Mouse (Mus musculus): ENCODE measurements around the gene Fat3. TPM values are rescaled to one million over a fixed set of nuclear protein-coding genes. Genes with fewer than 3 reads are reported as not detected.

Fat3 gene
- total RNA-seq, 2 experiments from 2014 or later = not detected

DNA sequence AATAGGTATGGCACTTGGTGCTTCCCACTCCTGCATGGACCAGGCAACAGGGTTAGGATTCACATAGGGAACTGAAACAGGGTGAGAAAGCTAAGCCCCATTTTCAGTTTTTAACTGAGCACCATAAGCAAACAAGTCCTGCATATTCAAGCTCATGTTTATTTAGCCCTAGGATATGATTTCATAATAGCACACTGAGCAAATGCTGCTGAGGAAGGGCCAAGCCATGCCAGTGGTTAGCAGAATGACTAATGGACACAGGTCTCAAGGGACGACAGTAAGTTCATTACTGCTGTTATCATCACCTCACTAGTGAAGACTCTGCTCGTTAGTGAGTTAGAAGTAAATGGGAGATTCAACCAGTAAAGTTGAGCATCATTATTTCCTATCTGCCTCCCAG is 333.0 kb downstream of the Fat3 start:
- ATAC-seq (replicated peaks; ENCODE audit: low FRiP score, poor library complexity, severe bottlenecking) = no peak

DNA sequence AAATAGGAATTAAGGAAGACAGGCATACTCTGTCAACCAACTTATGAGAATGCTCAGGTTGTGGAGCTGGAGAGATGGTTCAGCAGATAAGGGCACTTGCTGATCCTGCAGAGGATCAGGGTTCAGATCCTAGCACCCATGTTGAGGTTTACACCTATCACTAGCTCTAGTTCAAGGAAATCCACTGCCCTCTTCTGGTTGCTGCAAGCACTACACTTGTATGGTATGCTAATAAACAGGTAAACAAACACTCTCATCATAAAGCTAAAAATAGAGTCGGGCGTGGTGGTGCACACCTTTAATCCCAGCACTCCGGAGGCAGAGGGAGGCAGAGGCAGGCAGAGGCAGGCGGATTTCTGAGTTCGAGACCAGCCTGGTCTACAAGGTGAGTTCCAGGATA is 341.7 kb downstream of the Fat3 start:
- ATAC-seq (replicated peaks; ENCODE audit: low FRiP score, poor library complexity, severe bottlenecking) = no peak

DNA sequence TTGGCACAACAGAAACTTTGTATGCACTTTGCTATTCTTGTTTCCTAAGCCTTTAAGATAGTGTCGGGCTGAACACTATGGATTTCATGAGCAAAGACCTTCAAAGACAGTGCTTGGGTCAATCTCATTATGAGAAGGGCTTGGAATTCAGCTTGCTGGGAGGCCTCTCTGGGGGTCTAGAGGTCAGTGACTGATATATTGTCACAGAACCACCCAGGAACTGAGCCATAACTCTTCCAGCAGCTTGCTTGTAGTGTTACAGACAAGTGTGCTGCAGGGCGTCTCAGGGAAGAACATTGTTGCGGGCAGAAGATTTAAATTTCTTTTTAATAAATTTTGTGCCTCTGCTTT is 347.5 kb downstream of the Fat3 start:
- no peak for ATAC-seq (replicated peaks; ENCODE audit: low FRiP score, poor library complexity, severe bottlenecking)

DNA sequence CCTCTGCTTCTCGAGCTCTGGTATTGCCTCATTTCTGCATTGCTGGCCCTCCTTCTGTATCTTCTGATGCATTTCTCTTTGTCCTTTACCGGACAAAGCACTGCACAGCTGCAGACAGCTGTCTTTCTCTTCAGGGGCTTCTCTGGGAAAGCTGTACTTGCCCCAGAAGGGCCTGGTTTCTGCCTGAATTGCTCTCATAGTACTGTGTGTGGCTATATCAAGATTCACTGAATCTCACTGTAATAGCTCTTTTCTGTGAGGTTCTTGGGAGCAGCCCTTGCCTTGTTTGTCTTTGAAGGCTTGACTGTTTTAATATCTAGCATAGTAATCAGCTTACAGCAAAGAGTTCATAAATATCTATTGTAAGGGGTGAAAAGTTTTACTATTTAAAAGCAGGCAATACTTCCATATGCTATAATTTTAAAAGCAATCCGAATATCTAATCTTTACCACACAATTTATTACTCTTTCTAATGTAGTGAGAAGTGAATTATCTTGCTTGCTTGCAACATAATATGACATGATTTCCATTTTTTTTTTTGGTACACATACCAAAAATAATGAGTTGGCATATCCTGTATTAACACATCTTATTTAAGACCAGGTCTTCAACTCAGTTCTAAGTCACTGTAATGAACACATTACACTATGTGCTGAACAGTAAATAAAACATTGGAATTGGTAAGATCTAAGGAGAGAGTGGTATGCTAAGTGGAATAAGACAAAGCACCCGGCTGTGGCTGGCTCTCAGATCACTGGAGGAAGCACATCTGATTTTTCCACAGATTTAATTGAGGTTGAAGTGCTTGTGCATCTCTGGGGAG is 348.1 kb downstream of the Fat3 start:
- no peak for ATAC-seq (replicated peaks; ENCODE audit: low FRiP score, poor library complexity, severe bottlenecking)

DNA sequence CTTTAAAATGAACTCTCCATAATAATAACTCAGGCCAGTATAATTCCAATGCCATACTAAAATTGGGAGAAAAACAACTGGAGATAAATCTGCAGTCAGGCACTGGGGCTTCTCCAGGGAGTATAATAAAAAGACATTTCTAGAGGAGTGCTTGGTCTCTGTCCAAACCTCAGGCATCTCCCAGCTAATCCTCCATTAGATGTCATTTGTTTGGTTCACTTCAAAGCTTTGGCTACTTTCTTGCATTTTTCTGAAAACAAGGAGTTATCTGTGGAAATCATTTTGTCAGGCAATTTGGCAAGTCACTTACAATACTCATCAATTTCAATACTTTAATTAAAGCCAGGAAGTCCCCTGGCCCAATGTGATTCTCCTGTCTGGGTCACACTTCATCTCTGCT is 351.0 kb downstream of the Fat3 start:
- ATAC-seq (replicated peaks; ENCODE audit: low FRiP score, poor library complexity, severe bottlenecking) = no peak

DNA sequence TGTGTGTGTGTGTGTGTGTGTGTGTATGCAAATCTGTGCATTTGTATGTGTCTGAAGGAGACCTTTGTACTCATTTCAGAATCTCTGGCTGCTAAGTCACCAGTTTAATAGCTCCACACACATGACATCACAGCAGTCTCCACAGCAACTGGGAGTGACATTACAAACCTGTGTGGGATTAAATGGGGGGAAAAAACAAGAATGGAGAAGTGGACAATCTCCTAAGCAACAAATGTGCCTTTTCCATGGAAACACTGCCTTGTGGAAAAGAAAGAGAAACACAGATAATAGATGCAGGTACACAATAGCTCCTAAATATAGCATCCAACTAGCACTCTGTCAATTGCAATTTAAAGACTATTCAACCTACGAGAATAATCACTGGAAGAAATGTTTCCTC is 353.4 kb downstream of the Fat3 start:
- no peak for ATAC-seq (replicated peaks; ENCODE audit: low FRiP score, poor library complexity, severe bottlenecking)

DNA sequence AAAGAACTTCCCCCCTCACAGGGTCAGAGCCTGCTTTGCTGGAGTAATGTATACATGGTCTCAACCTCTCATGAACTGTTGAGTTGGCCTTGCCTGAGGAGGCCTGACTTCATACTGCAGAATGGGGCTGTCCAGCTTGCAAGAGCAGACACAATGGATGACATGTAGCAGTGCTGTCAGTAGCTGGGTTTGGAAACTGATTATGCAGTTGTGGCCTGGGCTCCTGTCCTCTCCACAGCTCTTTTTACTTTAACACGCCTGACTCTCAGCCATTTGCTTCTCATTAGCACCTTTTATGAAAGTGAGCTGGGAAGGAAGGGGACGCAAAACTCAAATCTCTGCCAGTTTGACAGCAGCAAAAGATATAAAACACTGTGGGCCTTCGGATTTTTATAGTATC is 356.4 kb downstream of the Fat3 start:
- no peak for ATAC-seq (replicated peaks; ENCODE audit: low FRiP score, poor library complexity, severe bottlenecking)

DNA sequence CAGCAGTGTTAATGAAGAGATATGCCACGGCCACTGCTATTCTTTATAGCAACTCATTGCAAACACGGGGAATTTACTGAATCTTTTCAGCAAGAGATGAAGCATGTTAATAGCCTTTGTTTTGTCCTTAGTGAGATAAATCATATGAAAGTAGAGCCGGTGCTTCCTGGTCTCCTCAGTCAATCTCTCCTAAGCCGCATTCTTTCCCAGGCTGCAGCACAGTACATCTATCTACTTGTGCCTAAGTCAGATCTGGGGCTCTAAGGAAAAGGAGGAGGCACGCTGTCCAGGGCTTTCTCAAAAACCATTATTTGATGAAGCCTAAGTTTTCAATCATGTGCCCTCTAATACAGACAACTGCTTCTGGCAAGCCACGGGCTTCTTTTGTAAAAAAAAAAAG is 361.8 kb downstream of the Fat3 start:
- ATAC-seq (replicated peaks; ENCODE audit: low FRiP score, poor library complexity, severe bottlenecking) = no peak

DNA sequence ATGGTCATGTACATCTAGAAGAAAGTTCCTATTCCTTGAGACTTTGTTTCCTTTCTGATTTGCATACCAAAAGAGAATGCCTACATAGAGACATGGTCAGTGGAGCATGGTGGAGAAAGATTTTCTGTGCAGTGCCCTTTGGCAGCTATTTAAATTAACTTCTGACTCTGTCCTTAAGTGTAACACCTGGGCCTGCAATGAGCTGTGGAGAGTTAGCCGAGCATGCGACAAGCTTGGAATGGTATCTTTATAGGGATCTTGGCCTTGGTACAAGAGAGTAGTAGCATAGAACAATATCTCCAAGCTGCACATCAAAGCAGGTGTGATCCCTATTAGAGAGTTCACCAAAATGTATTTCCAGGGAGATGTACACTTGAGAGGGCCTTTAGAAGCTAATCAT is 368.0 kb downstream of the Fat3 start:
- ATAC-seq (replicated peaks; ENCODE audit: low FRiP score, poor library complexity, severe bottlenecking) = no peak

DNA sequence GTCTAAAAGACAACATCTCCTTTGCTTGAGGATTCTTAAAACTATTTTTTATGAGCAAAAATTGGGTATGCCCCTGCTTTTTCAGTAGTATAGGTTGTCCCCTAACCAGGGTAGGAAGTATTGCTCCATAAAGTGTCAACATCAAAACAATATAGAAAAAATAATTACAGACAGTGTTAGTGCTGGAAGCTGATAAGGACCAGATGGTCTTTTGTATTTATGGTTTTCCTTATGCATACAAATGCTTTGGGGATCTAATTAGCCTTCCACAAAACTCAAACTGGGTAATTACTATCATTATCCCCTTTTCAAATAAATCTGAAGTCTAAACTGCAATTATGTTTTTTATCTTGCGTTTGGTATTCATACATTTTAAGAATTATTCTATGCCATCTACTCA is 368.5 kb downstream of the Fat3 start:
- no peak for ATAC-seq (replicated peaks; ENCODE audit: low FRiP score, poor library complexity, severe bottlenecking)

DNA sequence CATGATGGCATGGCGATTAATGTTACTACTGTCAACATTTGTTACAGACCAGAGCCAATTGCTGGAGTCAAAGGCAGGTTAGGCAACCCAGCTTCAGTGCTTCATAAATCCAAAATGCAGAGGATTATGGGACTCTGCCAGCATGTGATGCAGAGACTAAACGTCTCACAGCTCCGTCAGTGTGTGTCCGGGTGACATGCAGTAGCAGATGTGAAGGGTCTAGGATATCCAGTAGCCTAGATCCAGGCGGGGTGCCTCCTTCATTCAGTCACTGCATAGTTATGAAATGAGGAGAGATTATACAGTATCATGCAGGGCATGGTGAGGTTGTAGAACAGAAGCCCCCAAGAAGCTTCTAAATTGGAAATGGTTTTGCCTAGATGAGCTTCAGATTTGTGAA is 379.3 kb downstream of the Fat3 start:
- ATAC-seq (replicated peaks; ENCODE audit: low FRiP score, poor library complexity, severe bottlenecking) = no peak

DNA sequence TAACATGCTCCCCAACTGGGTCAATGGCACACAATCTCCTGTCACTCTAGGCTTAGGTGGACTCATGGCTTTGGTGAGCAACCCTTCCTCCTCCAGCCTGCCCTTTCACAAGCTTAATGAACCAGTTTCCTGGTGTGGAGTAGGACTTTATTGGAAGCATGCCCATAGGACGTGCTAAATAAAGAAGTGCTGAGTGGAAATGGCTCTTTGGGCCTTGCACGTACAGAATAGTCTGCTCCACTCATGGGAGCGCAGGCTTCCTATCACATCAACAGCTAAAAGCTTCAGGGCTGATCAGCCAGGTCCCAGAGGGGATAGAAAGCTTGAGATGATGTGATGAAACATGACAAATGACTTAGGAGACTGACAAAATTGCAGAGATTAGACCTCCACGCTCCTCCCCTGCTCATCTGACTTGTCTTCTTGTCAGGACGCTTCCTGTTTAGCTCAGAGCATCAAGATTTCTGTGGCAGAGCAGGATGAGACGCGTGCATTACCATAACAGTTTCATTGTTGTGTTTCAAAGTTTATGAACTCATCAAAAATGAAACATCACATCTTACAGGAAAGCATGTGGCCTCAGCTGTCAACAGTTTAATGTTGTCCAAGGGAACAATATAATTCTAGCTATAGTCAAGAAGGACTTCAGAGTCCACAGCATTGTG is 386.1 kb downstream of the Fat3 start:
- ATAC-seq (replicated peaks; ENCODE audit: low FRiP score, poor library complexity, severe bottlenecking) = no peak

DNA sequence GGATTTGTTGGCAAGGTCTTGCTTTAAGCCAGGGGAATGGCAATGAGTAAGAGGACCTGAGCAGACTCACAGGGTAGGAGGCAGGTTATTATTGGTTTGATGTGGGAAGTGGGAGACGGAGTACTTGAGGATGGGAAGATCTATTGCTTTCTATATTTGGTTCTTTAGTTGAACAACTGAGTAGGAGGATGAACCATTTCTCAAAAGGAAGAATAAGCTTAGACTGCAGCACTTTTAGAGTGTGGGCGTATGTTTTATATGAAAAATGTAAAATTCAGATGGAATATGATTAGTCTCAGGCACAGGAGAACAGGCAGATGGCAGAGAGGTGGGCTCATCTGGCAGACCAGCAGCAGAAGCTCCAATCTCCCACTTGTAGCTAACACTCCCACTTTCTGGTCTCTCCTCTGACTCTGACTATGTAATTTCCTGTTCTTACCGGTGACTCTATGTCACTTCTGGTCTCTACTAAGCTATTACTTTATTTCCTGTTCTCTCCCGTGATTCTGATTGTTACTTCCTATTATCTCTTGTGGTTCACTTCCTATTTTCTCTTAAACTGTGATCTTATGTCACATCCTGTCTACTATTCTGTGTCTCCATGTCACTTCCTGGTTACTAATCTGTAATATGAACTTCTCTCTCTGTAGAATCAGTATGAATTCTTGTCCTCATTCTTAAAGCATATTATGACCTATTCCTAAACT is 387.0 kb downstream of the Fat3 start:
- no peak for ATAC-seq (replicated peaks; ENCODE audit: low FRiP score, poor library complexity, severe bottlenecking)

DNA sequence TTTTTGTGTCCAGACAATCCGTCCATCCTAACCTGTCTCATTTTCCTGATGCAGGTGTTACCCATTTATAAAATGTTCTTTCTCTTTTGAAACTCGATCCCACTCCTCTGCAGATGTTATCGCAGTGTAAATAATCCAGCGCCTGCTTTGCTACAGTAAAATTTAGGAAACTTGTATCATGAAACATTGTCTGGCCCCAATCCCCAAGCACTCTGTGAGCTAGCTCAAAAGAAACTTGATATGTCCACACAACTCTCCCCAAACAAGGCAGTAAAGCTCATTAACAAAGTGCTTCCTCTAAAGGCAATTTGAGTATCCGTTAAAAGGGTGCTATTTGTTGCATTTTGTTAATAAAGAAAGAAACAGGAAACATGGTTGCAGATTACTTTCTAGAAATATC is 393.2 kb downstream of the Fat3 start:
- no peak for ATAC-seq (replicated peaks; ENCODE audit: low FRiP score, poor library complexity, severe bottlenecking)

DNA sequence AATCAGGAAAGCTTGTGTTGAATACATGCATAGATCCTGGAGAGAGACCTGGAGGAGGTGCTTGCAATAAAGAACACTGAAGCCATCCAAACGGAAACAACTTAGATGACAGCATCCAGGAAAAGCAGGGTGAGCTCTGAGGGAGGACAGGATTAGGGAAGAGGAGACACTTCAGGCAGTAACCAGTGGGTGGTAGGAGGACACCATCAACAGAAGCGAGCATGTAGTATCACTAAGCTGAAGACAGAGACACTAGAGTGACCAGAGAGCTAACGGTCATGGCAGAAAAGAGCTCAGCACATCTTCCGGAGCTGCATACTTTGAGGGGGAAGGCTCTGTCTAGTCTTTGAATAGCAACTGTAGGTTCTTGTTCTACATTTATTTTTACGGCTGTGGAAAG is 393.7 kb downstream of the Fat3 start:
- ATAC-seq (replicated peaks; ENCODE audit: low FRiP score, poor library complexity, severe bottlenecking) = no peak

DNA sequence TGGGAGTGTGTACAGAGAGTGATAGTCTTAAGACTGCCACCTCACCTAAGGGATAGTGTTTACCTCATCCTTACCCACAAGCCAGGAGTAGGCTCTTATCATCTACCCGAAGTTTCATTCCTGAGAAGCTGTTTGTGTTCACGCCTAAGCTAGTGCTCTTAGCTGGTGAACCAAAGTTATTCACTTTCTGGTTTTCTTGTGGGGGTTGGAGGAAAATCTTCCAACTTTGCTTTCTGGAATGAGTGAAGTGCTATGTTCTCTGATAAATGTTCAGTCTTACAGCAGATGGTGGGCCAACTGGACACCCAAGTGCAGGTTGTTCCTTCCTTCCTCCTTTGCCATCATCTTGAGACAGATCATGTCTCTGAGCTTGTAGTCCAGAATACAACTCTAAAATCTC is 402.5 kb downstream of the Fat3 start:
- ATAC-seq (replicated peaks; ENCODE audit: low FRiP score, poor library complexity, severe bottlenecking) = no peak

DNA sequence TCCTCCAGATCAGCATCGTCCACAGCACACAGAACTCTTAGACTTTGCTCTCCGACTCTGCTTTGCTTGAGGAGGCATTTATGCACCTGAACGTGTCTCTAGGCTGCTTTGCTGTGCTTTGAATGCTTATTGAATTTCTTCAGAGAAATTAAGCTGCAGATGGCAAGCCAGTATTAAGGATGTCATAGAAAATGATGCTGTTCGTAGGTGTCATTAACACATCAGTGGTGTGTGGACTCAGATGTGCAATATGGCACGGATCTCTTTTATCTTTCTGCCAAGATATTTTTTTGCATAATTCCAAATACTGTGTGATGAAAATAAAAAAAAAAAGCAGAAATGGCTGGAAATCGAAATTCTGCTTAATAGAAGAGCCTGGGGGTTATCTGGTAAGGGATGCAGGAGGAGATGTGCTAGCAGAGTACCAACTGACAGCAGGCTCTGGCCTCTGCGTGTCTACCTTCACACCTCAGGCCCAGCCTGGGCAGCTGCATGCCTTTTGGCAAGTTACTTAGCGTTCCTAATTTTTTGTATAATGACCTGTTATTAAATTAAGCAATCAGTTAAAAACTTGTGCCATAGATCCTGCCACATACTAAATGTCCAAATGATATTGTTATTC is 407.9 kb downstream of the Fat3 start:
- no peak for ATAC-seq (replicated peaks; ENCODE audit: low FRiP score, poor library complexity, severe bottlenecking)

DNA sequence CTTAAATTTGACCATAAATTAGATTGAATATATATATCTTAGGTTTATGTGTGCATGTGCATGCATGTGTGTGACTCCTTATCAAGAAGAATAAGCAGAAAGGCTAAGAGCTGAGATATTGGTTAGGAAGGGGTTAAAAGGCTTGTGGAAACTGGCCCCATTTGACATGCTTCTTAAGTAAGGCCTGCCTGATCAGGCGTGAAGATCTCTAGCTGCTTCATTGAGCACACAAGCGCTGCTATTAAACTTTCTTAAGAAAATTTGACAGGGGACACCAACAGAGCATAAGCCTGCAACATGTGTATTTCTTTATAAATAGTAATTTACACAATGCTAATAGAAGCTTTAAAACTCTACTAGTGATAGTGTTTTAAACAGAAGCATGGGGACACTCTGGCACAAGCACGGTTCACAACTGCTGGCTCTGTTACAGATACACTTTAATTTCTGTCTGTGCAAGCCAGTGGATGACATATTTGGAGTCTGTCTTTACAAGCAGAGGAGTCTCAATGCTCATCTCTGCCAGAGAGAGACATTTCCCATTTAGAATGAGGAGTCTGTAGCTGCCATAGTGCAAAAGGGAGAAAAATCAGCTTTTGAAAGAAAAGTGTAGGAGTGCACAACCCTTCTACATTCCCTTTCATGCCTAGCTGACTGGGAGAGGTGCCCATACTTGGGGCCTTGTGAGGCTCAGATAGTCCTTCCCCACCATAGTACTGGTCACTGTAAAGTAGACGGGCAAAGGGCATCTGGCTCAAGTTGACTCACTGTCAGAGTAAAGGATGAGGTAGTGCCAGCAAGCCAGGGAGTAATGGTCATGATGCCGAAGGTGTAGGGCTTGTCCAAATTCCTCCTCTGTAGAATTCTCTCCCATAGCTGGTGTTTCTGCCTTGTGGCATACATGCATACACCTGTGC is 408.8 kb downstream of the Fat3 start:
- no peak for ATAC-seq (replicated peaks; ENCODE audit: low FRiP score, poor library complexity, severe bottlenecking)

DNA sequence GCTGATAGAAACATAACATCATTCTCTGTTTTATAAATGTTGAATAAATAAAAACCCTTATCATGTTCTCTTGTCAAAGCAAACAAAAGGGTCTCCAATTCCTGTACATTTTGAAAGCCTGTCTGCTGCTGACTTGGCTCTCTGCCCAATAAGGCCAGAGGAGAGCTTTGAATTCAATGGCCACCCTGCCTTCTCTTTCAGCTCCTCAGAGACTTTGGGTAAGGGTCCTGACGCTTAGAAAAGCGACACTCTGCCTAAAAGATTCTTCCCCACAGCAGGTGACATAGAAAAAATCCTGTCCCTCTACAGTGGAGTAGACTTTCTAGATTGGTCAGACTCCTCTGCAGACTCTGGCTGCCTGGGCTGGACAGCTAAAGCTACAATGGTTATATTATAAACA is 421.8 kb downstream of the Fat3 start:
- no peak for ATAC-seq (replicated peaks; ENCODE audit: low FRiP score, poor library complexity, severe bottlenecking)

DNA sequence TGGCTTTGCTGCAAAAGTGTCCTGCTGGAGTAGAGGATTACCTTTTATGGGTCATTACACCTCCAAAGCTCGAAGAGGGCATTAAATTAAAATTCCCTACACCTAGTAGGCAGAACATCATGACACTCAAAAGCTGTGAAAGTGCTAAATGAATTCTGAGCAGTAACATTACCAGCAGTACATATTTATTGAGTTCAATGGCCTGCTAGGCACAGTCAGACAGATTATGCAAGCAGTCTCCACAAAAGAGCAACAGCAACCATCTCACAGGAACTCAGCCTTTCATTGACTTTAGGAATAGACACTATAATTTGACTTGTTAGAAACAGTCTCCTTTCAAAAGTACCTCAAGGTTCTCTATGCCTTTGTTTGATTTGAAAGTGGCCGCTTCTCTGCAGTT is 426.4 kb downstream of the Fat3 start:
- ATAC-seq (replicated peaks; ENCODE audit: low FRiP score, poor library complexity, severe bottlenecking) = no peak
